10 mouse cellular contexts compared by ENCODE assay signal in genomic region chr5:113040776-113041175, GRCm38 (mm10). TPM values are rescaled to one million over a fixed set of nuclear protein-coding genes. Genes with fewer than 3 reads are reported as not detected.
DNase-seq lines count a peak whose midpoint lies in the region; ATAC-seq lines count a peak whose summit lies in the region.
"Had no signal": no experiment of that assay in that cellular context is flagged by ENCODE, and none has a peak within 500 bp of the region (broad histone marks: within the 10 kb centered on the region; RNA-seq: fewer than 3 reads in every experiment).

No protein-coding gene starts in this region.

- intact Hi-C loops in heart, postnatal 25 days (cut with DNase I), result no loop called here
- intact Hi-C loops in heart, postnatal 14 days (cut with DNase I), result no loop called here

- H3K4me3 ChIP-seq in stomach, embryonic 15.5 days (replicated peaks), result no peak overlapping the region

- no peaks in the 10 kb centered on the region for H3K9me3 ChIP-seq in stomach, embryonic 15.5 days

- H3K27me3 ChIP-seq in stomach, embryonic 15.5 days (replicated peaks), result no peaks in the 10 kb centered on the region

- ATAC-seq in stomach, embryonic 15.5 days (ENCODE audit: insufficient read depth, low FRiP score, low read depth), result peak; percentile 23; the same call in 1 of the 2 replicates

- H3K4me1 ChIP-seq in stomach, embryonic 15.5 days, result peaks cover 9% of the 10 kb centered on the region

- no peak overlapping the region for H3K9ac ChIP-seq in stomach, embryonic 15.5 days

- no peaks in the 10 kb centered on the region for H3K36me3 ChIP-seq in stomach, embryonic 15.5 days

- no peak overlapping the region for H3K4me2 ChIP-seq in stomach, embryonic 15.5 days

- H3K27ac ChIP-seq in stomach, embryonic 15.5 days, result no peak overlapping the region

- WGBS in stomach, embryonic 15.5 days, result 55% methylated on average over 6 of the region's 6 CpGs

- DNase-seq in heart, adult 18-20 months, result peak; percentile 29 to 38
- no peak for DNase-seq in heart, postnatal 25 days (ENCODE audit: low spot score)
- DNase-seq in right cerebral cortex, postnatal 10 days (ENCODE audit: low spot score in 2 of 2), result peak; percentile 58 to 60
- no peak for DNase-seq in right cerebral cortex, postnatal 36 days (ENCODE audit: low spot score in 2 of 2)
- peak; percentile 50 for DNase-seq in heart, postnatal 14 days
- no peak for DNase-seq in retina, embryonic 14.5 days (ENCODE audit: low spot score)
- DNase-seq in thymus, postnatal 25 days, result no peak

RNA-seq across cellular contexts. Expression of gene Grk3, which starts 25.2 kb away (rescaled TPM):
- 1 to 10 TPM; 5.1 to 7.2 TPM for total RNA-seq in heart, adult 18-20 months (2021)
- total RNA-seq in heart, postnatal 25 days (2021), result 1 to 10 TPM; 5.1 to 6.6 TPM
- total RNA-seq in heart, postnatal 14 days (2021), result 1 to 10 TPM; 8.5 to 9.3 TPM
- 13.6 and 13.8 TPM in 2 replicates for polyA plus RNA-seq in stomach, embryonic 15.5 days (2015; fragmentation: Nextera tagmentation; extraction: Ambion mirVana)

RNA-seq across cellular contexts. Expression of gene Crybb2, which starts 29.1 kb away (rescaled TPM):
- total RNA-seq in heart, adult 18-20 months (2021), result not detected
- total RNA-seq in heart, postnatal 25 days (2021), result not detected
- not detected for total RNA-seq in heart, postnatal 14 days (2021)
- polyA plus RNA-seq in stomach, embryonic 15.5 days (2015; fragmentation: Nextera tagmentation; extraction: Ambion mirVana), result not detected in 2 replicates
- total RNA-seq: left cerebral cortex, postnatal 25 days; monocyte, adult 5-6 weeks had no signal

RNA-seq across cellular contexts. Expression of gene Crybb3, which starts 40.6 kb away (rescaled TPM):
- under 1 TPM; 0.23 to 0.55 TPM for total RNA-seq in heart, adult 18-20 months (2021)
- 1 to 10 TPM; 1.3 to 2.0 TPM for total RNA-seq in heart, postnatal 25 days (2021)
- total RNA-seq in heart, postnatal 14 days (2021), result 1 to 10 TPM; 2.8 to 2.9 TPM
- 1.1 and 1.2 TPM in 2 replicates for polyA plus RNA-seq in stomach, embryonic 15.5 days (2015; fragmentation: Nextera tagmentation; extraction: Ambion mirVana)
- total RNA-seq: monocyte, adult 5-6 weeks had no signal

Comparison
In these comparisons a context has a peak if more than half of its experiments do, and no peak if none do; other contexts are left out.
1. DNase-seq: peak in heart, adult 18-20 months (2 of 2), right cerebral cortex, postnatal 10 days (2 of 2) and heart, postnatal 14 days (2 of 2); none in heart, postnatal 25 days (single experiment), right cerebral cortex, postnatal 36 days (0 of 2), retina, embryonic 14.5 days (single experiment) and thymus, postnatal 25 days (single experiment).